Mouse (Mus musculus): ENCODE results near the gene Pamr1.

Gene Pamr1

DNA sequence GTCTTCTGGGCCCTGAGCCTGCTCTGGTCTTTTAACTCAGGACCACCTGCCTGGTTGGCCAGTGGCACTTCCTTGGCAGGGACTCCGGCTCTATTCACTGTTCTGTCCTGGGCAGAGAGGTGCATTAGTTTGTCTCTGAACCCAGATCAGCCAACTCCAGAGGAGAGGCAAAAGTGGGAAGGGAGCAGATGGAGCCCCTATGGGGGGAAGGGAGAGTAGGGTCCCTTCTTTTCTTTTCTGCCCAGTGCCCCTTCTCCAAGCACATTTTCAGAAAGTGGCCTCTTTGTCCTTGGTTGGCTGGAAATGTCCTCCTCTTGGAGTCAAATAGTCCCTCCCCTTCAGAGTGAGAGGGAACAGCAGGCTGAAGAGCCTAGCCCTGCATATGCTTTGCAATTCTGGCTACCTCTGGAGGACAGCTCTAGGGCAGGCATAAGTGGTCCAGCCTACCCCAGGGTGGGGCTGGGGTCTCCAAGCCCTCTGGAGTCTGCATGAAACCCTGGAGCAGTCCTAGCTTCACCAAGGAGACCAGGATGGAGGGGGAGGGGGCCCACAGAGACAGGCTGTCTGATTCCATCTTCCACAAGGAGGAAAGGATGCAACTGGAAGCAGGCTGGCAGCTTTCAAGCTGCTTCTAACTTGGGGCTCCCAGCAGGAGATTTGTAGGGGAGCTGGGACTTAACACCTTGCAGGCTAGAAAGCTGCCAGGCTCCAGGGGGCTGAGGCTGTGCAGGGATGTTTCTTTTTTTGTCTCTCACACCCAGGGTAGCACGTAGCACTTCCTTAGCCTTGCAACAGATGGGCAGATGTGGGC lies 49.3 kb downstream of the Pamr1 start:
- in situ Hi-C loops (cut with MboI, MseI) = no loop called here

DNA sequence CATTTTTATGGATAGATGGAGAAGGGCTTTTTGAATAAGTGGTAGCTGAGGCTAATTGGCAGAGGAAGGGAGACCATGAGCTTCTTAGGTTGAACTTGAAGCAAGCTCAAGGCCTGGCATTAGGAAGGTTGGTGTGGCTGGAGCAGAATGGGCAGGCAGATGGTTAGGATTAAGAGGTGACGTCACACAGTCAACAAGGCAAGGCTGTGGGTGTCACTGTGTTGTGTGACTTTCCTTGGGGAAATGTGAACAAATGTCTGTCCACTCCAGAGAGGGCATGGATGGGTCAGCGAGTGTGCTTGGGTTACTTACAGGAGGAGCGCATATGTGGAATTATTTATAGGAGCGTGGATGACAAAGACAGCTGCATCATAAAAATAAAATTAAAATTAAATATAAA lies 50.7 kb downstream of the Pamr1 start:
- in situ Hi-C loops (cut with MboI, MseI) = no loop called here

DNA sequence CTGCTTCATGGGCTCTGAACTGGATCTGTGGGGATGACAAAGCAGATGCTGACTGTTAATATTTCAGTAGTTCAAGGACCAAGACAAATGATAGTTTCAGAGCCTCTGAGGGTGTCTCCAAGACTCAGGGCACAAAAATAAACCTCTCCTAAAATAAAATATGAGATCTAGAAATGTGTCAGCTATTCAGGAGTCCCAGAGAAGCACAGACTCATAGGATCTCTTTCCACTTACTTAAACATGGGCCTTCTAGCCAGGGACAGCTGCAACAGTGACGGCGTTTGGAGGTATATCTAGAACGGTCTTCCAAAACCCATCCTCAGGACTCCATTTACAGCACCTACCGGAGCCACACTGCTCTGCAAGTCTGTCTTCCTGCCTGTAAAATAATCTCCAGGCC lies 60.7 kb downstream of the Pamr1 start:
- in situ Hi-C loops (cut with MboI, MseI) = no loop called here

DNA sequence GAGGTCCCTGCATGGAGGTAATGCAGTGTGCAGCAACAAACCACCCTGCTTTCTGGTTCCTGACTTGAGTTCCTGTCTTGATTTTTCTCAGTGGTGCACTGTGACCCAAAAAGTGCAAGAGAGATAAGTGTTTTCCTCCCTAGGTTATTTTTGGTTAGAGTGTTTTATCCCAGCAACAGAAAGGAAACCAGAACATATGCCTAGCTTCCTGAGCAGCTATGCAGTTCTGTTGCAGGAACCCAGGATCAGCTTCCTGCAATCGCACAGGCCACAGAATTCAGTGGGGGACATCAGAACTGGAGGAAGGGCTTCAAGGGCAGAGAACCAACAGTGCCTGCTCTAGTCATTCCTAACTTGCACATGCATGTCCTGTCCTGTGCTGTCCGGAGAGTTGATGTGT lies 66.8 kb downstream of the Pamr1 start:
- in situ Hi-C loops (cut with MboI, MseI) = no loop called here

DNA sequence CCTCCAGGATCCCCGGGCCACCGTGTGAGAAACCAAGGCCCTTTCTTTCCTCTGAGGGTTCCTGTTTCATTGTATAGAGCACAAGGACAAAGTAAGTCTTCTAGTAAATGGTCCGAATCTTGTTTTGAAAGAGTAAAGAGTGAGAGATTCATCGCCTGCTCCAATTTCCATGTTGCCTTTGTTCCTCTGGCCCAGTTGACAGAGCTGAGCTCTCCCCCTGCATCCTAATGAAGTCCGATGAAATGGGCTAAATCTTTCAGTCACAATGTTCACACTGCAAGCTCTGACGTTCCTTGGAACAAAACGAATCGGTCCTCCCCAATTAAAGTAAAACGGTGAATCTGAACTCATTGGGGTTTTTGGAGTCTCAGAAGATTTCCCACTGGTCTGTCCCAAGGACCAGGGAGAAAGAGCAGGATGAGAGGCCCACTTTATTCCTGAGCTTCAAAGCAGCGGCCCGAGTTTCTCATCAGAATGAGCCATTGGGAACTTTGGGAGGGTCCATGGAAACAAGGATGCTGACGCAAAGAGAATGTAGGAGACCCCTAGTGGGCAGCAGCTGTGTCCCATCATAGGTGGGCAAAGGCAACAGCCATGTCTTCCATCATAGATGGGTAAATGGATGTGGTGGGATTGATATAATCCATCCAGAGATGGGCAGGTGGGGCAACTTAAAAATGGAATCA lies 71.1 kb downstream of the Pamr1 start:
- in situ Hi-C loops (cut with MboI, MseI) = no loop called here

DNA sequence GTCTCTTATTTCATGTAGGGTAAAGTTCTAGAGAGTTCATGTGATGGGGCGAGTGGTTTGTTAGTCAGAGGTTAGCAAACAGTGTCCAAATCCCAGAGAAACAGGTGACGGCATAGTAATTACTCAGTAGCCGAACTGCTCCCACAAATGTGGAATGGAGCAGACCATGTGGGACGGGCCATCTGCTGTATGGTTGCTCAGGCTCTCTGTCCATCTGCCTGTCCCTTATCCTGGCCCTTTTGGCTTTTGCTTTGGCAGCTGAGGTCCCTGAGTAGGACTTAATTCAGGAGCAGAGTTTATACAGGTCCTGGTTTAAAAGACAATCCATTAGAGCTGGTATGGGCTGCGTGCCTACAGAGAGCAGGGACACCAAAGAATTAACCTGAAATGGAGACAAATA lies 72.4 kb downstream of the Pamr1 start:
- in situ Hi-C loops (cut with MboI, MseI) = no loop called here

DNA sequence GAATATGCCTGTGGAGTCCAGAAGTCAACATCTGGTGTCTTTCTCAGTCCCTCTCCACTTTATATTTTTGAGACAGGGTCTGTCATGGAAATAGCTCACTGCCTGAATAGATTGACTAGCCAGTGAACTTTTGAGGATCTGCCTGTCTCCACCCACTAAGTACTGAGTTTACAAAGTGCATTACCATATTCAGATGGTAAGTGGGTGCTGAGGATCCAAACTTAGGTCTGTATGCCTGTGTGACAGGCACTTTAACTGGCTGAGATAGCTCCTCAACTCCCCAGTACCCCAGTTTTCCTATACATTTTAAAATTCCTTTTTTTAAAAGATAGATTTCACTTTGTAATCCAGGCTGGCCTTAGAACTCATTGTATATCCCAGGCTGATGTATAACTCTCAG lies 73.1 kb downstream of the Pamr1 start:
- in situ Hi-C loops (cut with MboI, MseI) = no loop called here

DNA sequence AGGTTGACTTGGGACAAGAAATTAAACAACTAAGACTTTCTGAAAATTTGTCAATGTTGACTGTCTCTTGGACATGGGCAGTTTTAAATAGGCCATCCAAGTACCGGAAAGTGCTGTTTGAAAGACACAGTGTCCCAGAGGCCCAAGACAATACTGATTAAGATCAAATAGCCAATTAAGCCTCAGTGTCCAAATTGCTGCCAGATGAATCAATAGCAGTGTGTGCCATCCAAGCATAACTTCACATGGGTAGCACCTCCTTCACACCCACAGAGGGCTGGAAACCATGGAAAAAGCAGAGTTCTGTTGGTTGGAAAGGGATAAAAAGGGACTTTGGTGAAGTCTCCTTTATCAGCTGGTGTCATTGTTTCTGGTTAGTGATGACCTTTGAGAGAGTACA lies 74.7 kb downstream of the Pamr1 start:
- in situ Hi-C loops (cut with MboI, MseI) = no loop called here

DNA sequence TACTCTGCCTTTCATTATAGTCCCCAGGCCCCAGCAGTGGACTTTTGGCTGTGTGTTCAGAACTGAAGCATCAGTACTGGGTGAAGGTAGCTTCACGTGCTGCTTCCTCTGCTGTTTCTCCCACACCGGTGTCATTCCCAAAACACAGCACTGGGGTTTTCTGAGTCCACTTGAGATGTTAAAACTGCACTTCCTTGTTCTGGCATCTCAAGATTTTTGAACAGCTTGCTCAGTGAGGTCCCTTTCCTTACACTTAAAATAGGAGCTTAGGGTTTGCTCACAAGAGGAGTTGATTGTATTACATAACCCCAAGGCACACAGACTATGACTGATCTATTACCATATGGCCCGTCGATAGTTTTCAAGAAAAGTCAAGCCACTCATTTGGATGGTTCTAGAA lies 82.5 kb downstream of the Pamr1 start:
- in situ Hi-C loops (cut with MboI, MseI) = no loop called here

DNA sequence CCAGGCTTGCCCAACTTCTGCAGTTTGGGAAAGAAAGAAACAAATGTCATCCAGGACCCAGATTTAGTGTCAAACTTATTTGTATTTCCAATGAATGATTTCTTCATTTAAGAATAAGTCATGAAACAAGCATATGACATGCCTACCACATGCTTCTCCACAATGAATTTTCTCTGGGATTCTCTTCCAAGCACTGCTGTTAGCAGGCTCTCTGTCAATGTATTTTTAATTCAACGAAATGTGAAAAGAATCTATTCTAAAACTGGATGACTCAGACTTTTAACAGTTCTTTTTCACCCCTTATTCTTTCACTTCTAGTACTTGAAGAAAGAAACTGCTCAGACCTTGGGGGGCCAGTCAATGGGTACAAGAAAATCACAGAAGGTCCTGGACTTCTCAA lies 84.2 kb downstream of the Pamr1 start:
- in situ Hi-C loops (cut with MboI, MseI) = no loop called here

DNA sequence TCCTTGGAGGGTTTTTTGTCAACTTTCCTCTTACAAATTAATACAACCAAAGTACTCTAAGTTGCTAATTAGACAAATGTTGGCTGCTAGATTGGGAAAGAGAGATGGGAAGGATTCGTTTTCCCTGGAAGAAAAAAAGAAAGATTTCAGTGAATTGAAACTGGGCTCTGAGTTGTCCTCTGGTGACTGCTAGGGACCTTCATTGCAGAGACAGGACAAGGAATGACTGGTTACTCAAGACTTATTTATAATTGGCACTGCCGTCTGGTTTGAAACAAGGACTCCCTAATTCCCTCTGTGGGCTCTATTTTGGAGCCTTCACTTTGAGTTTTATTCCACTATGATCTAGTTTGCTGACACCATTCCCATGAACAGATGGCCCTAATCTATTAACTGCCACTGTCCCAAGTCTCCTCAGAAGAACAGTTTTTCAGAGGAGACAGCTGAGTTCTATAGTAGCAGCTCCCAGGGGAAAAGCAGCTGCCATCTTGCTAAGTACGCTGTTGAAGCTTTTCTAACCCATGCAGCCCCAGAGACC lies 85.8 kb downstream of the Pamr1 start:
- in situ Hi-C loops (cut with MboI, MseI) = no loop called here

DNA sequence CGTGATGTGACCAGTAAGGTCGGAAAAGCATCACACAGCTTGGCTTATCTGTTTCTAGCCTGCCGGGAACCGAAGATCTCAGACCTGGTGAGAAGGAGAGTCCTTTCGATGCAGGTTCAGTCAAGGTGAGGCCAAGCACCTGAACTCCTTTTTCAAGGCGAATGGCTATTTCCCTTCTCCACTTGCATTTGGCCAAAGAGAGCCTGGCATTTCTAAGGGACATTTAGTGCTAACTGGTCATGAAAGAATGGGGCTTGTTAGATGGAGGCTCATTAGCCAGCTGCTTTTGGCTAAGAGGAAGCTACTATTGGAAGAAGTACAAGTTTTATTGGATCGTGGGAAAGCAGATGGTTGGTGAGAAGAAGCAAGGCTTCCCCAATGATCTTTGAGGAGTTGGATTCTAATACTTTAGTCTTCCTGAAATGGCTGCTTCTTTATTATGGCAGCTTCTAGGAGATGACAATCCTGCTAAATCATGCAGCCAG lies 86.3 kb downstream of the Pamr1 start:
- in situ Hi-C loops (cut with MboI, MseI) = no loop called here

DNA sequence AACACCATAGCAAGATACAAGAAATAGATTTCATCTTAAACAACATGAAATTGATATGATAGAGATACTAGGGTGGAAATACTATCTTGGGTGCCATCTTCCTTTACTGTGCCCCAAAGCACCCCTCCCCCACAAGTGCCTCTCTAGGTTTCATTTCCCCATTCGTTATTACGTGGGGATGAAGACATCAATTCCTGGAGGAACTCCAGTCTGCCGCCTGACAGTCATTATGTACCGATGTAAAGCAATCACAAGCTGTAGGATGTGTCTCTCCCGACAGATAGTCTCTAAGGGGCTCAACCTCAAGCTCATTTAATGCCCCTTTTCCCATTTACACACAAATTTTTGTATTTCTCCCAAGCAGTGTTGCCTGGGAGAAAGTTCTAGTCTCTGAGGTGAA lies 88.3 kb downstream of the Pamr1 start:
- in situ Hi-C loops (cut with MboI, MseI) = no loop called here

DNA sequence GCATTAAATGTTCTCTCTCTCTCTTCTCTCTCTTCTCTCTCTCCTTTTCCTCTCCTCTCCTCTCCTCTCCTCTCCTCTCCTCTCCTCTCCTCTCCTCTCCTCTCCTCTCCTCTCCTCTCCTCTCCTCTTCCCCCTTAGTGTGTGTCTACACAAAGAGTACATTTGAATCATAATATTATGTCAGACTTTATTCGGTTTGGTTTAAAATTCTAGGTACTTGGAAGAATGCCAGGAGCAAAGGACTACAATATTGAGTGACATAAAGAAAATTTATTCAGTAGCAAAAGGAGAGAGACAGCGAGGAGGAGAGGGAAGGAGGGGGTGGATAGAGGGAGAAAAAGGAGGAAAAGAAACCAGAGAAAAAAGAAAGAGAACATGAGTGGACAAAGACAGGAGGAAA lies 88.9 kb downstream of the Pamr1 start:
- in situ Hi-C loops (cut with MboI, MseI) = no loop called here

DNA sequence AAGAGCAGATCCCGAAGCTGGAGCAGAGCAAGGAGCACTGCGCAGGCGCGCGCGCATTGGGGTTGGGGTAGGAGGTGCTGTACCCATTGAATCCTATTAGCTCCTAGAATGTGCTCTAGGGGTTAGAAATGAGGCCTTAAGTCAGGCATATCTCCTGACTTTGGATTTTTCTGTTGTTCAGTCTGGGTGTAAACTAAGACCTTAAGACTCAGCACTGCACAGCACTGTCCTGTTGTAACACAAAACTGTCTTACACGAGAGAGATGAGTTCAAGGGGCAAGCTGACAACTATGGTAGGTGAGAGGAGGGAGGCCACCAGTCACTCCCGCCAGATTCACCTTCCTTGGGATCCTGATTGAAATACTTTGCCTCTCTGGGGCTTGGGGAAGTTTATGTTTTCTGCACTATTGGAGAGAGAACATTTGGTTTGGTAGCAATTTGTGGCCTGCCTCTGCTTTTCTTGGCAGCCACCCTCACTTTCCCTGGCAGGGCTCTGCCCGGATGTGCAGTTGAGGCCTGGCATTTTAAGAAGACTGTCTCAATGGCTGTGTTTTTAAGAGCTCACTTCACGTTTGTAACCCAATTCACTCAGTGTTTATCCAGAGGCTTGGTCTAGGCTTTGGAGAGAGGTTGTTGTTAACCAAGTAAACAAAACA lies 99.2 kb downstream of the Pamr1 start:
- in situ Hi-C loops (cut with MboI, MseI) = no loop called here

DNA sequence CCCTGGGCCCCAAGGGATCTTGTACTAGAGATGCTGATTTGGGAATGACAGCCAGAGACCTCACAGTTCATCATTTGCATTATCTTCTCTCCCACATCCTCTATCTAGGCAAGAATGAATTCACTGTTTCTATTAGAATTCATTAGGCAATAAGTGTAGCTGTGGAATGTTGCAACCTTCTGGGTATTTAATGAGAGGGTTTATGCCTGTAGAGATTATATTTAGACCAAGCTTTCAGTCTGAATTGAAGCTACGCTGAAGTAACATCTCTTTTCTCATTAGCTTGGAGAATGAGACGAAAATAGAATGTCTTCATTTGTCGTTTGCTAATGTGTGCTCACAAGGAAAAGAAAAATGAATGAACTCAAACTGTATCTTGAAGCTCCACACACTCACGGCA lies 100.5 kb downstream of the Pamr1 start:
- in situ Hi-C loops (cut with MboI, MseI) = no loop called here

DNA sequence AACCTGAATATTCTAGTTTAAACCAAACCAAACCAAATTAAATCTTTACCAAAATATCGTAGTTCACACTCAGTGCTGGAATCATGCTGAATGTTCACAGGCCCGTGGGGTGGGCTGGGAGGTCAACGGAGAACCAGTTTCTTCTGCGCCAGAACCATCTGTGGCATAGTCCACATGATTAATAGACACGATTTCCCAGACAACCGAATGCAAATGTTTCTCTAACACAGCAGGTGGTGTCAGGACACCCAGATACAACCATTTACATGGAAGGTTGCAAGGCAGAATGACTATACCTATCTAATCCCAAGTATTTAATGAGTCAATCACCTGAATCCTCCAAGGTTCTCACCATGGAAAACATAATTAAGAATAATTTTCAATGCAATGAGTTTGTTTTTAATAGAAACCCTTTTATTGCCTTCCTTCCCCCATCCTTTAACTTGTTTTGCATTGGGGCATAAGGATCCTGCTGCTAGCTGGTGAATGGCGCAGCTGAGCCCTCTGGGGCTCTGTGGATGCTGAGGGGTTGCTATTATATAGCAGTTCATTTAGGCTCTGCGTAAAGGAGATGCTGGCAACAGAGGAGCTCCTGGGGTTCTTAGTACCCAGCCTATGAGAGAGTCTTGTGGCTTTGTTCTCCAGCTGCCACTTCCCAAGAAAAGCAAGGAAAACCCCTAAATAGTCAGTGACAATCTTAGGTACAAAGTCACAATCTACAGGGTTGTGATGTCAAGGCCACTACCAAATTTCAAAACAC lies 106.3 kb downstream of the Pamr1 start:
- in situ Hi-C loops (cut with MboI, MseI) = no loop called here

DNA sequence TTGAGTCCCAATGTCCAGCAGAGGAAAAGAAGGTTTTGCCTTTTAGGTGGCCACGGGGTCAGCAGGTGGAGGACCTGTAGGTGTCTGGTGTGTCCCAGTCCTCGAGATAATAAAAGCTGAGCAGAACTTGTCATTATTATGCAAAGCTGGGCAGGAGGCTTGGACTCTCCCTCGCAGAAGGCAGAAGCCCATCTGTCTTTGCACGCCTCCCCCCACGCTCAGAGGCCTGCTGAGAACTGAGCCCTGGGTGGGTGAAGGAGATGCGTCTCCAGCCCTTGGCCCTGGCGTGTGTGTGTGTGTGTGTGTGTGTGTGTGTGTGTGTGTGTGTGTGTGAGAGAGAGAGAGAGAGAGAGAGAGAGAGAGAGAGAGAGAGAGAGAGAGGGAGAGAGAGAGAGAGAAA lies 107.9 kb downstream of the Pamr1 start:
- in situ Hi-C loops (cut with MboI, MseI) = no loop called here

DNA sequence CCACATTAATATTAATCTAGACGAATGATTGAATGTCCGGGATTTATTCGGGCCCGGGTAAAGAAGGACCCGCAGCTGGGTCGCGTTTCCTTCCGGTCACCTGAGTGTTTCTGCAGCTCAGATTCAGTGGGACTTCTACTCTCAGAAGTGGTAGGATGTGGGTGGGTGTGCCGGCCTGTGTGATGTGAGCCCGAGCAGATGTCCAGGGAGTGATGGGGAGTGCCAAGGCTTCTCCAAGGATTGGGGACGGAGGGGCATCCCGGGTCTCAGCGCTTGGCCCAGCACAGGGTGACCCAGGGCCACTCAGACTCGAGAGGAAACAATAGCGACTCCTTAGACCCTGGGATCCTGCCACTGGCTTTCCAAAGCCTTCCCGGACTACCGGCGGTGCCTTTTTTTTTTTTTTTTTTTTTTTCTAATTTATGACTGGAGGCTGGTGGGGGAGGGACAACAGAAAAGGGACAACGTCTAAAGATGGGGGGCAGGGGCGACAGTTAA lies 108.4 kb downstream of the Pamr1 start, which contains the start of gene Slc1a2:
Gene Slc1a2, plus strand, starts transcription at position 497 of the 498 bp plus-strand sequence.
- in situ Hi-C loops (cut with MboI, MseI) = no loop called here

DNA sequence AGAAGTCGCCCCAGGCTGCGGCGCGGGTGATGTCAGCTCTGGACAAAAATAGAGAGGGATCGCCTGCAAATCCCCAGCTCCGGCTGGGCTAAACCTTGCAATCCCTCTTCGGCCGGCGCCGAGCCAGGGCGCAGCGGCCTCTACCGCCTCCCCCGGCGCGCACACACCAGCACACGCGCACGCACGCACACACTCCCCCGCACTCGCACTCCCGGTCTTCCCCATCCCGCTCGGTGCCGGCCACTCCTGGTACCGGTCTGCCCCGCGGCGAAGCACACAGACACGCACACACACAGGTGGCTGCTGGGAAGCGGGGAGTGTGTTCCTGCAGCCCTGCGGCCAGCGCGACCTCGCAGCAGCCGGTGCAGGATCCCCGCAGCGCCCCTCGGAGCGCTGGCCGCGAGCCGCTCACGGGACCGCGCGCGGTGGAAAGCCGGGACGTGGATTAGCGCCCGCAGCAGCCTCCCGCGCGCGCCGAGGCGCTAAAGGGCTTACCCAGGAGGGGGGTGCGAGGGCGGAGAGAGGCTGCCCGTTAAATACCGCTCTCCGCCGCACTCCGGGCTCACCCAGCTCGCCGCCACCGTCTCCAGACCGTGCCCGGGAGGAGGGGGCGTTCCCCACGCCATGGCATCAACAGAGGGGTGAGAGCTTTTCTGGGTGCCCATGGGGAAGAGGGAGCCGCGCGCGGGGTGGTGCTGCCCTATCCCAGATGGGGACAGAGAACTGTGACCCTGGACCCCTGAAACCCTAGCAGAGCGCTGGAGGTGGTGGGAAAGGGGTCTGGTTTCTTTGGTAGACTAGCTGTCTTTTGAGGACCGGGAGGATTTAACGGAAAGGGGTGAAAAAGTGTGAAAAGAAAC lies 109.1 kb downstream of the Pamr1 start:
- in situ Hi-C loops (cut with MboI, MseI) = no loop called here

DNA sequence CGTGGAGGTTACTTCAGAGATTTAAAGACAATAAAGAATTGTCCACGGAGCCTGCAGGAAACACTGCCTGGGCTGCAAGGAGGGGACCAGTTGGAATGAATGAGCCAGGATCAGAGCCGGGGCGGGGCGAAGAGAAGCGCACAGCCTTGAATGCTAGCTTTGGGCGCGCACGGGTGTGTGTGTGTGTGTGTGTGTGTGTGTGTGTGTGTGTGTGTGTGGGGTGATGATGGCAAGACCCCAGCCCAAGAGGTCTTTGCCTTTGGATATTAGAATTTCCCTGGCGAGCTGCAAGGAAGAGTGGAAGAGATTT lies 109.7 kb downstream of the Pamr1 start:
- in situ Hi-C loops (cut with MboI, MseI) = no loop called here

Measured in regulatory T cell (primary cell).